Mouse (Mus musculus): ENCODE results near the gene Guf1. TPM values are rescaled to one million over a fixed set of nuclear protein-coding genes. Genes with fewer than 3 reads are reported as not detected.
A peak's percentile ranks its signal among the peaks of the same experiment; 100 is the strongest.

The Guf1 gene
- 4.8 and 7.4 TPM in 2 replicates for polyA plus RNA-seq (2012; rRNA removed)
- polyA plus RNA-seq (2014; fragmentation: Nextera tagmentation; extraction: Ambion mirVana), result 12.4 and 14.4 TPM in 2 replicates

GRCm38 (mm10) chr5:69556628-69557403 lies at the start of gene Guf1:
Gene Guf1, plus strand, starts transcription at chr5:69556923.
- TF ChIP-seq CTCF (IDR thresholded peaks at IDR 0.05; ENCODE audit: low read depth) (peak; percentile 67), EP300 (IDR thresholded peaks at IDR 0.05; ENCODE audit: low read depth) (no peak)
- WGBS (ENCODE audit: insufficient replicate concordance), result under 1% methylated on average over 69 of the region's 72 CpGs

GRCm38 (mm10) chr5:69507045-69507444 lies 49.7 kb upstream of the Guf1 start:
- no peaks in the 10 kb centered on the region for H3K4me1 ChIP-seq (replicated peaks; ENCODE audit: control insufficient read depth in 2 of 2, insufficient read depth in 2 of 2, low read length in 1 of 2)
- no peaks in the 10 kb centered on the region for H3K9me3 ChIP-seq (ENCODE audit: control insufficient read depth, low read length)
- no peaks in the 10 kb centered on the region for H3K36me3 ChIP-seq (replicated peaks; ENCODE audit: control insufficient read depth, insufficient read depth, low read depth)
- H3K9ac ChIP-seq (replicated peaks), result no peak overlapping the region
- H3K4me2 ChIP-seq (ENCODE audit: low read depth), result no peak overlapping the region
- WGBS (ENCODE audit: insufficient replicate concordance), result 48% methylated on average over 3 of the region's 3 CpGs
- DNase-seq (ENCODE audit: low read depth in 3 of 3, low spot score in 3 of 3), result no peak
- H3K27ac ChIP-seq, result no peak overlapping the region
- no peak overlapping the region for H3K4me3 ChIP-seq (ENCODE audit: insufficient read depth in 1 of 2, low read depth in 2 of 2, low read length in 2 of 2)
- no peaks in the 10 kb centered on the region for H3K27me3 ChIP-seq (ENCODE audit: control insufficient read depth, insufficient read depth, low read length)
- ATAC-seq (ENCODE audit: insufficient read depth), result no peak
- TF ChIP-seq EP300 (IDR thresholded peaks at IDR 0.05; ENCODE audit: low read depth) (no peak), CTCF (IDR thresholded peaks at IDR 0.05; ENCODE audit: low read depth) (no peak)

More at GRCm38 (mm10) chr5:69556628-69557403, at the start of gene Guf1:
- ATAC-seq (ENCODE audit: insufficient read depth) (peak; percentile 95), DNase-seq (ENCODE audit: low read depth in 3 of 3, low spot score in 3 of 3) (peak; percentile 66 to 71 (median 66))
- H3K9me3 ChIP-seq (ENCODE audit: control insufficient read depth, low read length), result no peaks in the 10 kb centered on the region
- H3K27me3 ChIP-seq (ENCODE audit: control insufficient read depth, insufficient read depth, low read length), result no peaks in the 10 kb centered on the region
- H3K36me3 ChIP-seq (replicated peaks; ENCODE audit: control insufficient read depth, insufficient read depth, low read depth), result no peaks in the 10 kb centered on the region; the same call in 1 of the 2 replicates
- peak within 1 kb of the TSS; percentile 85 for H3K9ac ChIP-seq (replicated peaks)
- H3K4me1 ChIP-seq (replicated peaks; ENCODE audit: control insufficient read depth in 2 of 2, insufficient read depth in 2 of 2, low read length in 1 of 2), result 0 out of 4 replicates have a peak, but pooled peaks cover 0 to 2% of the 10 kb centered on the region in 2 experiments
- H3K4me3 ChIP-seq (ENCODE audit: insufficient read depth in 1 of 2, low read depth in 2 of 2, low read length in 2 of 2), result peak within 1 kb of the TSS; percentile 89 to 93
- H3K4me2 ChIP-seq (ENCODE audit: low read depth), result peak within 1 kb of the TSS; percentile 75
- H3K27ac ChIP-seq, result peak within 1 kb of the TSS; percentile 32; the same call in 1 of the 2 replicates

DNA sequence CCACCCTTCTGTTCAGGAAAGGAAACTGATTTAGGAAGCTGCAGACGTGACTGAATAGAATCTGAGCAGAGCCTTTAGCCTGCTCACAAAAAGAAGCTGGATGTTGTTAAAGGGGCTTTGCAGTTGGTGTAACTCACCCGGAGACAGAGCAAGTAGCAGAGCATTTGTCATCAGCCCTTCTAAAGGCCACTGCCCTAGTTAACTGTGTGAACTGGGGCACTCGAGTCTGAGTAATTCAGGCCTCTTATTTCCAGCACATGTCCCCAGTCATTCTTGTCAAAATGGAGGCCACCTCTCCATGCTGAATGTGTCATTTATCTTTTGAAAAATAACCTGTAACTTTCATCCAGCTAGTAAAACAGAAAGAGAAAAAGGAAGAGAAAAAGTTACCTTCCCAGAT lies 45.1 kb upstream of the Guf1 start:
- Histone ChIP-seq H3K27ac (no peak overlapping the region), H3K27me3 (ENCODE audit: control insufficient read depth, insufficient read depth, low read length) (no peaks in the 10 kb centered on the region), H3K9ac (replicated peaks) (no peak overlapping the region), H3K4me2 (ENCODE audit: low read depth) (no peak overlapping the region), H3K4me1 (replicated peaks; ENCODE audit: control insufficient read depth in 2 of 2, insufficient read depth in 2 of 2, low read length in 1 of 2) (no peaks in the 10 kb centered on the region), H3K9me3 (ENCODE audit: control insufficient read depth, low read length) (no peaks in the 10 kb centered on the region), H3K36me3 (replicated peaks; ENCODE audit: control insufficient read depth, insufficient read depth, low read depth) (no peaks in the 10 kb centered on the region), H3K4me3 (ENCODE audit: insufficient read depth in 1 of 2, low read depth in 2 of 2, low read length in 2 of 2) (no peak overlapping the region)
- ATAC-seq (ENCODE audit: insufficient read depth) (no peak), DNase-seq (ENCODE audit: low read depth in 3 of 3, low spot score in 3 of 3) (no peak)
- WGBS (ENCODE audit: insufficient replicate concordance), result 49% methylated on average over 3 of the region's 3 CpGs
- no peak for TF ChIP-seq EP300 (IDR thresholded peaks at IDR 0.05; ENCODE audit: low read depth)
- TF ChIP-seq CTCF (IDR thresholded peaks at IDR 0.05; ENCODE audit: low read depth), result no peak

DNA sequence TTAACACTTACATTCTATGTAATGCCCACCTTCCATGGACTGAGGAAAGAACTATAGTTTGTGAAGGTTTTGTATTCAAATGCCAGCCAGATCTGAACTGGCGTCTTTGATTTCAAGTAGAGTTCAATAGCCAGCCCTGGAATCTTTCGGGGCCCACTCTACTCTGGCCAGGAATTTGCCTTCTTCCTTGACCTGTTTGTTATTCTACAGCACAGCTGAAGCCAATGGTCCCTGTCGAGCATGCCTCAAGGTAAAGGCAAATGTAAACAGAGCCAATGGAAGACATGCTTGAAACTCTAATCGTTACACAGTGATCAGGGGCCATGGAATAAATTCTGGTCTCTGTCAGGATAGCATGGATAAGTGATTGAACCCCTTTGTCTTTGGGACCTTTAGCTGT lies 44.5 kb upstream of the Guf1 start:
- TF ChIP-seq EP300 (IDR thresholded peaks at IDR 0.05; ENCODE audit: low read depth), result no peak
- no peak for TF ChIP-seq CTCF (IDR thresholded peaks at IDR 0.05; ENCODE audit: low read depth)
- no peak overlapping the region for H3K4me2 ChIP-seq (ENCODE audit: low read depth)
- no peak for DNase-seq (ENCODE audit: low read depth in 3 of 3, low spot score in 3 of 3)
- H3K27me3 ChIP-seq (ENCODE audit: control insufficient read depth, insufficient read depth, low read length), result no peaks in the 10 kb centered on the region
- no peak overlapping the region for H3K4me3 ChIP-seq (ENCODE audit: insufficient read depth in 1 of 2, low read depth in 2 of 2, low read length in 2 of 2)
- no peak overlapping the region for H3K27ac ChIP-seq
- 64% methylated on average over 4 of the region's 4 CpGs for WGBS (ENCODE audit: insufficient replicate concordance)
- no peaks in the 10 kb centered on the region for H3K36me3 ChIP-seq (replicated peaks; ENCODE audit: control insufficient read depth, insufficient read depth, low read depth)
- H3K9me3 ChIP-seq (ENCODE audit: control insufficient read depth, low read length), result no peaks in the 10 kb centered on the region
- ATAC-seq (ENCODE audit: insufficient read depth), result no peak
- H3K9ac ChIP-seq (replicated peaks), result no peak overlapping the region
- H3K4me1 ChIP-seq (replicated peaks; ENCODE audit: control insufficient read depth in 2 of 2, insufficient read depth in 2 of 2, low read length in 1 of 2), result no peaks in the 10 kb centered on the region

DNA sequence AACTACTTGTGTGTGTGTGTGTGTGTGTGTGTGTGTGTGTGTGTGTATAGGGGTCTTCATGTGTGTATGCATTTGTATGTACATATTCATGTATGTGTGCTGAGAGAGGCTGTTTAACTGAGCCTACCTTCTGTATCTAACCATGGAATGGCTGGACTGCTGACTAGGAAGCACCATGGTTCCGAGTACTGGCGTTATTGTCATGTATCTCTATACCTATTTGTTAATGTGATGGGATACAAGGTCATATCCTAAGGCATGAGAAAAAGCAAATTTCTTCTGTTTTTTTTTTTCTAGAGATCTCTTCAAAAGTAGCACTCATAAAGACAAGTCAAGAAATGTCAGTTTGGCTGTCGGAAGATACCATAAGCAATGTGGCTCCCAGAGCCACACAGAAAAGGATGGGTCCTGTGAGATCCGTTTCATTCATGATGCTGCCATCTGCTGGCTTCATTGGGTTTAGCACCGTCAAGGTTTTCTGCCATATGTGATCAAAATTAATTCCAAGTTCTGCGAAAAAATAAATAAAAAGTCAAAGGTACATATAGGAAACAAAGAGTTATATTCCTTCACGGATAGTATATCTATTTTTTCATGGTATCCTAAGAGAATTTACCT lies 36.0 kb upstream of the Guf1 start:
- Histone ChIP-seq H3K9me3 (ENCODE audit: control insufficient read depth, low read length) (no peaks in the 10 kb centered on the region), H3K27me3 (ENCODE audit: control insufficient read depth, insufficient read depth, low read length) (no peaks in the 10 kb centered on the region), H3K27ac (no peak overlapping the region), H3K4me3 (ENCODE audit: insufficient read depth in 1 of 2, low read depth in 2 of 2, low read length in 2 of 2) (no peak overlapping the region), H3K4me1 (replicated peaks; ENCODE audit: control insufficient read depth in 2 of 2, insufficient read depth in 2 of 2, low read length in 1 of 2) (no peaks in the 10 kb centered on the region), H3K9ac (replicated peaks) (no peak overlapping the region), H3K4me2 (ENCODE audit: low read depth) (no peak overlapping the region), H3K36me3 (replicated peaks; ENCODE audit: control insufficient read depth, insufficient read depth, low read depth) (no peaks in the 10 kb centered on the region)
- DNase-seq (ENCODE audit: low read depth in 3 of 3, low spot score in 3 of 3), result no peak
- peak; percentile 41 for TF ChIP-seq CTCF (IDR thresholded peaks at IDR 0.05; ENCODE audit: low read depth)
- no peak for TF ChIP-seq EP300 (IDR thresholded peaks at IDR 0.05; ENCODE audit: low read depth)
- ATAC-seq (ENCODE audit: insufficient read depth), result no peak
- 33% methylated on average over 7 of the region's 7 CpGs for WGBS (ENCODE audit: insufficient replicate concordance)

All from liver, embryonic 14.5 days (tissue).